Mouse (Mus musculus): Measurements from ENCODE around the gene Atg16l2.

- no peak for TF ChIP-seq CTCF (IDR thresholded peaks at IDR 0.05; ENCODE audit: control insufficient read depth, insufficient read depth, insufficient read length)
- no peak for TF ChIP-seq MYOD1 (IDR thresholded peaks at IDR 0.05; ENCODE audit: control insufficient read depth, insufficient read length, low read depth)
- no peak for TF ChIP-seq CEBPB (IDR thresholded peaks at IDR 0.05; ENCODE audit: low read depth)
- no peak for TF ChIP-seq MYOG (IDR thresholded peaks at IDR 0.05; ENCODE audit: control insufficient read depth, extremely low read depth, insufficient read length)
- TF ChIP-seq FOSL1 (IDR thresholded peaks at IDR 0.05; ENCODE audit: insufficient read depth, low read length, poor library complexity, severe bottlenecking), result no peak
- no peak for TF ChIP-seq USF1 (IDR thresholded peaks at IDR 0.05; ENCODE audit: low read depth)
Observed at GRCm38 (mm10) chr7:101296252-101297022, 5.6 kb downstream of the Atg16l2 start.

Measured in C2C12 (cell line).